Mouse (Mus musculus): Measurements from ENCODE around the gene Pde8a.

Gene Pde8a

GRCm38 (mm10) chr7:81281240-81281639 lies 67.8 kb downstream of the Pde8a start:
- no peak for DNase-seq (ENCODE audit: low spot score)

GRCm38 (mm10) chr7:81286456-81286855 lies 73.1 kb downstream of the Pde8a start:
- no peak for DNase-seq (ENCODE audit: low spot score)

GRCm38 (mm10) chr7:81286946-81287345 lies 73.5 kb downstream of the Pde8a start:
- DNase-seq (ENCODE audit: low spot score), result no peak

- DNase-seq (ENCODE audit: low spot score), result no peak
These were observed 81.8 kb downstream of the Pde8a start for GRCm38 (mm10) chr7:81295169-81295568.

GRCm38 (mm10) chr7:81298206-81298605 lies 84.8 kb downstream of the Pde8a start:
- DNase-seq (ENCODE audit: low spot score), result peak; percentile 60

GRCm38 (mm10) chr7:81301323-81301722 lies 87.9 kb downstream of the Pde8a start:
- no peak for DNase-seq (ENCODE audit: low spot score)

- DNase-seq (ENCODE audit: low spot score), result no peak
These were observed 90.3 kb downstream of the Pde8a start for GRCm38 (mm10) chr7:81303682-81304081.

- DNase-seq (ENCODE audit: low spot score), result peak; percentile 13
These were observed 90.7 kb downstream of the Pde8a start for GRCm38 (mm10) chr7:81304100-81304499.

- DNase-seq (ENCODE audit: low spot score), result no peak
These were observed 91.3 kb downstream of the Pde8a start for GRCm38 (mm10) chr7:81304675-81305074.

- DNase-seq (ENCODE audit: low spot score), result no peak
These were observed 94.3 kb downstream of the Pde8a start for GRCm38 (mm10) chr7:81307735-81308134.

- no peak for DNase-seq (ENCODE audit: low spot score)
These were observed 95.9 kb downstream of the Pde8a start for GRCm38 (mm10) chr7:81309247-81309646.

- DNase-seq (ENCODE audit: low spot score), result no peak
These were observed 97.7 kb downstream of the Pde8a start for GRCm38 (mm10) chr7:81311130-81311529.

- DNase-seq (ENCODE audit: low spot score), result no peak
These were observed 98.2 kb downstream of the Pde8a start for GRCm38 (mm10) chr7:81311581-81311980.

- no peak for DNase-seq (ENCODE audit: low spot score)
These were observed 102.2 kb downstream of the Pde8a start for GRCm38 (mm10) chr7:81315583-81315982.

GRCm38 (mm10) chr7:81319749-81320148 lies 106.4 kb downstream of the Pde8a start:
- DNase-seq (ENCODE audit: low spot score), result no peak

- no peak for DNase-seq (ENCODE audit: low spot score)
These were observed 108.4 kb downstream of the Pde8a start for GRCm38 (mm10) chr7:81321776-81322175.

GRCm38 (mm10) chr7:81326043-81326442 lies 112.6 kb downstream of the Pde8a start:
- no peak for DNase-seq (ENCODE audit: low spot score)

- no peak for DNase-seq (ENCODE audit: low spot score)
These were observed 113.5 kb downstream of the Pde8a start for GRCm38 (mm10) chr7:81326859-81327258.

- no peak for DNase-seq (ENCODE audit: low spot score)
These were observed 114.3 kb downstream of the Pde8a start for GRCm38 (mm10) chr7:81327661-81328060.

- no peak for DNase-seq (ENCODE audit: low spot score)
These were observed 117.4 kb downstream of the Pde8a start for GRCm38 (mm10) chr7:81330767-81331166.

GRCm38 (mm10) chr7:81331851-81332250 lies 118.5 kb downstream of the Pde8a start:
- no peak for DNase-seq (ENCODE audit: low spot score)

GRCm38 (mm10) chr7:81335705-81336431 lies 122.5 kb downstream of the Pde8a start:
- no peak for DNase-seq (ENCODE audit: low spot score)

- peak; percentile 31 for DNase-seq (ENCODE audit: low spot score)
These were observed 123.0 kb downstream of the Pde8a start for GRCm38 (mm10) chr7:81336432-81336786.

GRCm38 (mm10) chr7:81337785-81338521 lies 124.6 kb downstream of the Pde8a start:
- DNase-seq (ENCODE audit: low spot score), result no peak

Data from yolk sac, embryonic 10.5 days (tissue).